Mouse (Mus musculus): Measurements from ENCODE around the gene Rpa3. TPM values are rescaled to one million over a fixed set of nuclear protein-coding genes. Genes with fewer than 3 reads are reported as not detected.

Rpa3 gene
- polyA plus RNA-seq, 1 experiment from 2014 or later = 137 TPM

- no peak overlapping the region for H3K27ac ChIP-seq (replicated peaks; ENCODE audit: low read depth, low read length)
- no peak for ATAC-seq (ENCODE audit: low read depth)
Observed at GRCm38 (mm10) chr6:8228596-8228995, 30.4 kb downstream of the Rpa3 start.

GRCm38 (mm10) chr6:8227035-8227434, 31.9 kb downstream of the Rpa3 start:
- peaks cover 46% of the 10 kb centered on the region for H3K36me3 ChIP-seq (ENCODE audit: control insufficient read depth, insufficient read depth, low read length)
- H3K9ac ChIP-seq (ENCODE audit: low read depth, low read length) = no peak overlapping the region
- no peaks in the 10 kb centered on the region for H3K27me3 ChIP-seq (replicated peaks; ENCODE audit: control insufficient read depth, insufficient read depth, low read length)
- H3K27ac ChIP-seq (replicated peaks; ENCODE audit: low read depth, low read length) = no peak overlapping the region
- H3K4me1 ChIP-seq (ENCODE audit: control insufficient read depth, insufficient read depth, low read length) = no peaks in the 10 kb centered on the region
- DNase-seq (ENCODE audit: low spot score) (no peak), ATAC-seq (ENCODE audit: low read depth) (no peak)
- 91% methylated on average over 3 of the region's 3 CpGs for WGBS
- no peak overlapping the region for H3K4me2 ChIP-seq (ENCODE audit: low read depth, low read length)
- H3K9me3 ChIP-seq (ENCODE audit: control insufficient read depth, low read length) = no peaks in the 10 kb centered on the region
- no peak overlapping the region for H3K4me3 ChIP-seq (ENCODE audit: low read depth, low read length)

More at GRCm38 (mm10) chr6:8228596-8228995, 30.4 kb downstream of the Rpa3 start:
- DNase-seq (ENCODE audit: low spot score) = no peak
- Histone ChIP-seq H3K9me3 (ENCODE audit: control insufficient read depth, low read length) (no peaks in the 10 kb centered on the region), H3K9ac (ENCODE audit: low read depth, low read length) (no peak overlapping the region), H3K36me3 (ENCODE audit: control insufficient read depth, insufficient read depth, low read length) (peaks cover 59% of the 10 kb centered on the region), H3K4me2 (ENCODE audit: low read depth, low read length) (no peak overlapping the region), H3K4me3 (ENCODE audit: low read depth, low read length) (no peak overlapping the region), H3K4me1 (ENCODE audit: control insufficient read depth, insufficient read depth, low read length) (no peaks in the 10 kb centered on the region), H3K27me3 (replicated peaks; ENCODE audit: control insufficient read depth, insufficient read depth, low read length) (no peaks in the 10 kb centered on the region)
- WGBS = 92% methylated on average over 3 of the region's 3 CpGs

GRCm38 (mm10) chr6:8210661-8211060, 48.3 kb downstream of the Rpa3 start:
- WGBS = 93% methylated on average over 3 of the region's 3 CpGs
- Histone ChIP-seq H3K36me3 (ENCODE audit: control insufficient read depth, insufficient read depth, low read length) (peaks cover 14% of the 10 kb centered on the region), H3K9me3 (ENCODE audit: control insufficient read depth, low read length) (no peaks in the 10 kb centered on the region), H3K27me3 (replicated peaks; ENCODE audit: control insufficient read depth, insufficient read depth, low read length) (no peaks in the 10 kb centered on the region), H3K27ac (replicated peaks; ENCODE audit: low read depth, low read length) (no peak overlapping the region), H3K9ac (ENCODE audit: low read depth, low read length) (no peak overlapping the region), H3K4me1 (ENCODE audit: control insufficient read depth, insufficient read depth, low read length) (peaks cover 10% of the 10 kb centered on the region), H3K4me2 (ENCODE audit: low read depth, low read length) (peak overlapping the region; percentile 57), H3K4me3 (ENCODE audit: low read depth, low read length) (peak overlapping the region; percentile 91; the same call in 1 of the 2 replicates)
- no peak for DNase-seq (ENCODE audit: low spot score)
- no peak for ATAC-seq (ENCODE audit: low read depth)

GRCm38 (mm10) chr6:8209866-8210186, 49.1 kb downstream of the Rpa3 start:
- Histone ChIP-seq H3K9me3 (ENCODE audit: control insufficient read depth, low read length) (no peaks in the 10 kb centered on the region), H3K4me2 (ENCODE audit: low read depth, low read length) (peak overlapping the region; percentile 57), H3K27me3 (replicated peaks; ENCODE audit: control insufficient read depth, insufficient read depth, low read length) (no peaks in the 10 kb centered on the region), H3K4me1 (ENCODE audit: control insufficient read depth, insufficient read depth, low read length) (peaks cover 10% of the 10 kb centered on the region), H3K27ac (replicated peaks; ENCODE audit: low read depth, low read length) (peak overlapping the region; percentile 92), H3K36me3 (ENCODE audit: control insufficient read depth, insufficient read depth, low read length) (peaks cover 6% of the 10 kb centered on the region), H3K9ac (ENCODE audit: low read depth, low read length) (peak overlapping the region; percentile 95), H3K4me3 (ENCODE audit: low read depth, low read length) (peak overlapping the region; percentile 91)
- DNase-seq (ENCODE audit: low spot score) = peak; percentile 59
- ATAC-seq (ENCODE audit: low read depth) = no peak
- WGBS = 8% methylated on average over 10 of the region's 10 CpGs

- Histone ChIP-seq H3K9ac (ENCODE audit: low read depth, low read length) (peak within 1 kb of the TSS; percentile 95), H3K9me3 (ENCODE audit: control insufficient read depth, low read length) (no peaks in the 10 kb centered on the region; the same call in 1 of the 2 replicates), H3K4me1 (ENCODE audit: control insufficient read depth, insufficient read depth, low read length) (peaks cover 10% of the 10 kb centered on the region), H3K36me3 (ENCODE audit: control insufficient read depth, insufficient read depth, low read length) (peaks cover 3% of the 10 kb centered on the region), H3K27ac (replicated peaks; ENCODE audit: low read depth, low read length) (peak within 1 kb of the TSS; percentile 92), H3K4me3 (ENCODE audit: low read depth, low read length) (peak within 1 kb of the TSS; percentile 91), H3K27me3 (replicated peaks; ENCODE audit: control insufficient read depth, insufficient read depth, low read length) (no peaks in the 10 kb centered on the region), H3K4me2 (ENCODE audit: low read depth, low read length) (peak within 1 kb of the TSS; percentile 57)
- 0% methylated on average over 32 of the region's 90 CpGs for WGBS
- DNase-seq (ENCODE audit: low spot score) (peak; percentile 94), ATAC-seq (ENCODE audit: low read depth) (peak; percentile 97)
Observed at GRCm38 (mm10) chr6:8209047-8209865, 49.7 kb downstream of the Rpa3 start, which contains the start of gene Mios. TSS of gene Mios (plus strand) at chr6:8209222.

Other genes with a start within 250 kb of the Rpa3 start
- gene Col28a1, start 66.6 kb downstream of the Rpa3 start, polyA plus RNA-seq (2014; fragmentation: Nextera tagmentation; extraction: Ambion mirVana) = 1.1 and 1.3 TPM in 2 replicates
- 26.2 and 29.3 TPM in 2 replicates for gene Mios, start 50.0 kb downstream of the Rpa3 start, polyA plus RNA-seq (2014; fragmentation: Nextera tagmentation; extraction: Ambion mirVana)
- gene Umad1, start 115 bp upstream of the Rpa3 start, polyA plus RNA-seq (2014; fragmentation: Nextera tagmentation; extraction: Ambion mirVana) = 19.1 and 20.0 TPM in 2 replicates
- 8.2 and 8.3 TPM in 2 replicates for gene Gm45062, start 277 bp upstream of the Rpa3 start, polyA plus RNA-seq (2014; fragmentation: Nextera tagmentation; extraction: Ambion mirVana)

Measured in embryonic facial prominence, embryonic 14.5 days (tissue).